Mouse (Mus musculus): ENCODE data around the gene Set. TPM values are rescaled to one million over a fixed set of nuclear protein-coding genes. Genes with fewer than 3 reads are reported as not detected.
"Not testable (repeated sequence)": the region's sequence is repeated elsewhere in the genome, so short reads cannot be mapped to it uniquely, and the experiment has no call there.

The Set gene
- total RNA-seq (2021), result 244 and 253 TPM in 2 replicates
- long read RNA-seq, transcript Set-201 (8 exons, 2,834 nt), result major isoform, 318 of 426 reads
- long read RNA-seq, transcript Set-202 (8 exons, 2,824 nt), result minor isoform, 73 of 426 reads
- long read RNA-seq, partial matches to known transcripts, result 19 of 426 reads
- long read RNA-seq, other reads (novel, unspliced or antisense), result 16 of 426 reads

GRCm38 (mm10) chr2:30057223-30057904 lies at the start of gene Set:
Set (plus strand) TSS chr2:30057378.
- DNase-seq, result peak; percentile 57

DNA sequence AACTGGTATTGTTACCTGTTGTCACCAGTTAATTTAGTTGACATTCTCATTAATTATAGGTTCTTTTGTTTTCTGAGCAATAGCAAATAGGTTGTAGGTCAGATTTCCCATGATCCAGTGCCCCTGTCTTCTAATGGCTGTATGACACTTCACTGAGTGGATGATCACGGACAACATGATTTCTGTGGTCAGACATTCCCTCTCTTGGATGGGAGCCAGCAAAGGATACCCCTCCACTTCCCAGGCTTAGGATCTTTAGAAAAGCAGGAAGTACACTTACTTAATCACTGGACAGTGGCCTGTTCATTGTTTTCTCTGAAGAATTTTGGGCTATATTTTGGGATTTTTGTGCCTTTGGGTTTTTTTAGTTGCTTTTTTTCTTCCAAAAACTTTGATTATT lies 48.1 kb upstream of the Set start:
- no peak for DNase-seq

DNA sequence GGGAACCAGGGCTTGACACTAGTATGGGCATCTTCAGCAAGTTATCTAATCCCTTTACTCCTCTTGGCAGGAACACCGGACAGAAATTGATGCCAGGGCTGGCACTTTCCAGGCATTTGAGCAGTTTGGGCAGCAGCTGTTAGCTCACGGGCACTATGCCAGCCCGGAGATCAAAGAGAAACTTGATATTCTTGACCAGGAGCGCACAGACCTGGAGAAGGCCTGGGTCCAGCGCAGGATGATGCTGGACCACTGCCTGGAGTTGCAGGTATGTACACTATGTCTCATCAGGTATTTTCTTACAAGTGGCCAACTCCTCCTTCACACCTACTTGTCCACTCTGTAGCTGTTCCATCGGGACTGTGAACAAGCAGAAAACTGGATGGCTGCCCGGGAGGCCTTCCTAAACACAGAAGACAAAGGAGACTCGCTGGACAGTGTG lies 46.3 kb upstream of the Set start:
- DNase-seq, result peak; percentile 63

GRCm38 (mm10) chr2:30014326-30014966 lies 42.7 kb upstream of the Set start:
- DNase-seq, result peak; percentile 32

- DNase-seq, result no peak
These were observed 31.7 kb upstream of the Set start for GRCm38 (mm10) chr2:30025454-30025853.

DNA sequence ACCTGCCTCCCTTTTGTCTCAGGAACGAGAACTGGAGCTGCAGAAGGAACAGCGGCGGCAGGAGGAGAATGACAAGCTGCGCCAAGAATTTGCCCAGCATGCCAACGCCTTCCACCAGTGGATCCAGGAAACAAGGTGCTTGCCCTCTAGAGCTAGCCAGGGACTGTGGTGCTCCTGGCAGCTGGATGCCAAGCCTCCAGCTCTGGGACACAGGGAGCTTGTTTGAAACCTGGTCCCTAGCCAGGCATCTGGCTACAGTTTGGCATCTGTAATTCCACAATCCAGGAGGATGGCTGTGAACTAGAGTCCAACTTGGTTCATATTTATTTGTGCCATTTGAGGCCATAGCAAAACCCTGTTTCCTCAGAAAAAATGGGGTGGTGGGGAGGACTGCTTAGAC lies 30.2 kb upstream of the Set start:
- DNase-seq, result no peak

DNA sequence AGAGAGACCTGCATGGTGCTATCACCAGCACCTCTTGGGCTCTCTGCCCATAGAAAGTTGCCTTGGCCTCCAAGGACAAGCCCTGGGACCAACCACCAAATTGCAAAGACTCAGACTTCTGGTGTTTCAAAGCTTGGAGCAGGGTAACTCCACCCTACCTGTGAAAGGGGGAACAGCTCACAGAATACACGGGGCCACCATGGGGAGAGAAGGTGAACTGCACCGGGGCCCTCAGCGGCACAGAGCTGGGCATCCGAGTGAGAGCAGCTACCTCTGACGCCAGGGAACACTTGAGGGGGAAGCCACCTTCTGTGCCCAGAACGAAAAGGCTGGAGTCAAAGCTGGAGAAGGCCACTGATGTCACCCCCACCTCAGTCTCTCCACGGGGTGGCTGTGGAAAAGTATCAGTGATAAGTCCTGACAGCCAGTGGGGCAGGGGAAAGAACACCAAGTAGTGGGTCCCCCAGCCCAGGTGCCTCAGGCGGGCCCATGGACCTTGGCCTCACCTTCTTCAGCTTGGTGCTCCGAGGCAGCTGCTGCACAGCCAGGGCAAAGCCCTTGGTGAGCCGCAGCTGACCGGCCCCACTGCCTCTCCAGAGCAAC lies 24.8 kb upstream of the Set start:
- no peak for DNase-seq

DNA sequence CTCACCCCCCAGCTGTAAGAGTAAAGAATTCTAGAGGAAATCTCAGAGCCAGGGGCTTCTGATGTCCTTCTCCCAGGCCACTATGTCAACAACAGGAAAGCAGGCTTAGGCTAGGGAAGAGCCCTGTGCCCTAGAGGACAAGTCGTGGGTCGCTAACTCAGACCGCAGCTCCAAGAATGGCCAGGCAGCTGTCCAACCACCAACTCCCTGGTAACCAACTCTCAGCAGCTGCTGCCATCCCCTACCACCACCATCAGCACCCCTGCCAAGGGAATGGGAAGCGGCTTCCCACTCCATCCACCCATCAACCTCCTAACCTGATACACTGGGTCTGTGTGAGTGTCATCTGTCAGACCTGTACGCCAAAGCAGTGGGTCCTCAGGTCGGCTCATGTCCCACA lies 24.2 kb upstream of the Set start:
- DNase-seq, result no peak

DNA sequence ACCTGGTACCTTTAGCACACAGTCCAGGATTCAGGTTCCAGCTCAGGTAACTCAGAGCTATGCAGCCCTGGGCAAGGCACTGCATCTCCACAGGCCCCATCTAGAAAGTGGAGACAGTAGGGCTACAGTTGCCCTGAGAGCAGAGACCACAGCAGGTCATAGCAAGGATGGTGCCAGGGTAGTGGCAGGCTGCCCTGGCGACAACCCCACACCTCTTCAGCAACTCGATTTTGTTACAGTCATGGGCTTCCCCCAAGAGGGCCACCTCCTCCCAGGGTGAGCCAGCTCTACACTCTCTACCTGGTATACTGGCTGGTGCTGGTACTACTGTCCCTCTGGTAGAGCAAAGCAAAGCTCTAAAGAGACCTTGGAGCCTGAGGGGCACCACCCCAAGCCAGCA lies 19.4 kb upstream of the Set start:
- DNase-seq, result no peak

- DNase-seq, result no peak
These were observed 18.8 kb upstream of the Set start for GRCm38 (mm10) chr2:30038370-30038769.

- no peak for DNase-seq
These were observed 17.5 kb upstream of the Set start for GRCm38 (mm10) chr2:30039687-30040086.

DNA sequence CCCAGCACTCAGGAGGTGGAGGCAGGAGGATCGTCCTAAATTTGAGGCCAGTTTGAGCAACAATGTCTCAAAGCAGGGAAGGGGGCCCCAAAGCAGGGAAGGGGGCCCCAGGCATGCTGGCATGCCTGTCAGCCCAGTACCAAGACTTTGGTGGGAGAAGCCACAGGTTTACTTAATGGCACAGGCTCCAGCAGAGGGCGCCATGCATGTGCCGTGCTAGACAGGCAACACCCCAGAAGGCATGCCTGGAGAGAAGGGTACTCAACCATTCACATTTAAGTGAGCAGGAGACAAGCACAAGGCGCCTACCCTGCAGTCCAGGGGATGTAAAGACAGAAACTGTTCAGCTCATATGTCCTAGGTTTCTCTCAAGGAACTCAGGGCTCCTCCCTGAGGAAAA lies 14.7 kb upstream of the Set start:
- DNase-seq, result peak; percentile 88

DNA sequence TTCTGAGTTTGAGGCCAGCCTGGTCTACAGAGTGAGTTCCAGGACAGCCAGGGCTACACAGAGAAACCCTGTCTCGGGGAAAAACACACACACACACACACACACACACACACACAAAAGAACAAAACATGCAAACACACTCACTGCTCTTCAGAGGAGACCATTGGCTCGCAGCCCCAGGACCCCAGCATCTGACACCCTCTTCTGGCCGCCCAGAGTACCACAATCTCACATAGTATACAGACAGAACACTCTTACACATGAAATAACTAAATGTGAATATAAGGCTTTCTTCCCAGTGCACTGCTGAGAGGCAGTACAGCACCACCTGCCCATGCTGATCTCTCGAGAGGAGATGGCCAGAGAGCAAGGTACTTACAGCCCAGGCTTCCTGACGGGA lies 12.6 kb upstream of the Set start:
- DNase-seq, result no peak

GRCm38 (mm10) chr2:30047127-30047526 lies 10.1 kb upstream of the Set start:
- no peak for DNase-seq

- no peak for DNase-seq
These were observed 9.1 kb upstream of the Set start for GRCm38 (mm10) chr2:30048101-30048501.

DNA sequence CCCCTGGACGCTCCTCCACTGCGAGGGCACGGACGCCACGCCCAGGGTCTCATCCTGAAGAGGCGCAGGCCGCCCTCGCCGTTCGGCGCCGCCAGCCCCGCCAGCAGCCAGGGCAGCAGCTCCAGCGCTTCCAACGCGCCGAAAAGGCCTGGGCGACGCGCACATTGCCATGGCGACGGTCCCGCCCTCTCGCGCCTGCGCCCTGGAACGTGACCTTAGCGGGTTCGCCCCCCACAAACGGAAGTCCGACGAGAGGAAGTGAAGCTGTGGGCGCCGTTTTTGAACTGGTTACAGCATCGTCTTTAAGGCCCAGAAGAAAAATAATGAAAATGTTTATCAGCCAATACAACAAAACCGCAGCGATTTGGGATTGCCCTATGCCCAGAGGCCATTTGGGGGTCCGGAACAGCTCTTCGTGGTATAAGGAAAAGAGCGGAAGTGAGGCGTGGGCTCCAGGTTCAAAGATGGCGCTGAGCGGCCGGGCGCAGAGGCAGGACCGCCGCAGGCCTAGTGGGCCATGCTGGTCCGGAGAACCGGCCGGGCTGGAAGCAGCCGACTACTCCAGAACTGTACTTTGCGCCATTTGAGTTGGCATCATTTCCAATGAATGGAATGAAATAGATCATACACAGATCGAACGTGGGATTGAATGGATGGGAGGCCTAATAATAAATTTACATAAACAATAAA lies 8.3 kb upstream of the Set start, which contains the start of gene Wdr34:
Gene Wdr34, minus strand, starts transcription at position 183 of the 690 bp plus-strand sequence.
- DNase-seq, result peak; percentile 99

GRCm38 (mm10) chr2:30049831-30050230 lies 7.3 kb upstream of the Set start:
- no peak for DNase-seq

DNA sequence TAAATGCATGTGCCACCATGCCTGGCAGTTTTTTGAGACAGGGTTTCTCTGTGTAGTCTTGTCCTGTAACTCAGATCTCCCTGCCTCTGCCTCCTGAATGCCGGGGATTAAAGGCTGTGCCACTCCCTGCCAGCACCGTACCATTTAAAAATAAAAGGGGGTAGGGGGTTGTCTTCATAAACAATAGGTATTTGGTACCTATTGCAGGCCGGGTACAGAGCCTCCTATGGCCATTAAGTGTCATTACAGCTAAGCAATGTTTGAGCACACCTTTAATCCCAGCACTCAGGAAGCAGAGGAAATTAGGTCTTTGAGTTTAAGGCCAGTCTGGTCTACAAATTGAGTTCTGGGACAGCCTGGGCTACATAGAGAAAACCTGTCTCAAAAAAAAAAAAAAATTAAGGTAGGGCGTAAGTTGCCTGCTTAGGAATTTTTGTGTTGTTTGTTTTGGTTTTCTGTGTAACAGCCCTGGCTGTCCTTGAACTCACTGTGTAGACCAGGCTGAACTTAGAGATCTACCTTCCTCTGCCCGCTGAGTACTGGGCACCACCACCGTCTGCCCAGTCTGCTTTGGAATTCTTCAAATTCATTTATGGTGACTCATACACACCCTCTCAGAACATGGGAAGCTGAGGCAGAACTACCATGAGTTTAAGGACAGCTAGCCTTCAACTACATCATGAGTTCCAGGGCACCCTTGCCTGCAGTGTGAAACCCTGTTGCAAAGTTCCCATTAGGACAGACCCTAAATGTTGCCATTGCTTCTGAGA lies 5.0 kb upstream of the Set start:
- DNase-seq, result no peak

DNA sequence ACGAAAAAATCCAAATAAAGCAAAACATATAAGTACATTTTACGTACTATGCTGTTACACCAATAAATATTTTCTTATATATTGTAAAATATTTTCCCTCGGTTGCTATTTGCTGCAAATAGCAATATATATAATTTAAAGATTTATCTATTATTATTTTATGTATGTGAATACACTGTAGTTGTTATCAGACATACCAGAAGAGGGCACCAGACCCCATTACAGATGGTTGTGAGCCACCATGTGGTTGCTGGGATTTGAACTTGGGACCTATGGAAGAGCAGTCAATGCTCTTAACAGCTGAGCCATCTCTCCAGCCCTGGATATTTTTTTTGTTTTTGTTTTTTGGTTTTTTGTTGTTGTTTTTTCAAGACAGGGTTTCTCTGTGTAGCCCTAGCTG lies 1.9 kb upstream of the Set start:
- not testable (repeated sequence) for DNase-seq

GRCm38 (mm10) chr2:30056736-30057135 lies 442 bp upstream of the Set start:
- DNase-seq, result no peak

DNA sequence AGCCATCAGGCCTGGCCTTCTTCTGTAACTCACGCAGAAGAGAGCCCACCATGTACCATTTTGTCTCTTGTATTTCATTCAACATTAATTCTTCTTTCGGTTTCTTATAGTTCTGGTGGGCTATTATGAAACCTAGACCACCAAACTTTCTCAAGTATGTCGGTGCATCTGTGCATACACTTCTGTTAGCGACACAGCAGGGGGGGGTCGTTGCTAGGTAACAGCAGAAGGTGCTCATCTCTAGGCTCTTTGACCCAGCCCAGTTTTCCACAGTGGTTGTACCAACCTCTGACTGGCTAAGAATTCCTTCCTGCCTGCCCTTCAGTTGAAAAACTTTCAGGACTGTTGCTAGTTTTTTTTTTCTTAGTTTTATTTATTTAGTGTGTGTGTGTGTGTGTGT lies 1.2 kb downstream of the Set start:
- DNase-seq, result no peak
